Mouse (Mus musculus) lung, adult 2 months (tissue): ENCODE measurements around the gene Pnmal1. TPM values are rescaled to one million over a fixed set of nuclear protein-coding genes. Genes with fewer than 3 reads are reported as not detected.

Experiments used
- DNase-seq: peaks from one replicate; pipeline ENCODE4 v3.0.0; 2022
- H3K4me1 ChIP-seq: fragments of 200-500 bp; 2 replicates; pipeline ENCODE4 v1.6.1; 2011; ENCODE audit warnings: low read length; ENCODE audit not compliant: control insufficient read depth, insufficient read depth
- H3K4me3 ChIP-seq: fragments of 200-500 bp; replicated peaks from 2 replicates; pipeline ENCODE3; 2011; ENCODE audit warnings: low read depth, mild to moderate bottlenecking, control low read depth, low read length; ENCODE audit errors: extremely low read depth
- CTCF ChIP-seq: fragments of 200-500 bp; IDR thresholded peaks from 2 replicates; pipeline ENCODE4 v1.5.1; 2011; ENCODE audit warnings: mild to moderate bottlenecking, low read length, control low read depth; ENCODE audit not compliant: insufficient read depth
- POLR2A ChIP-seq: fragments of 200-500 bp; IDR thresholded peaks from 2 replicates; pipeline ENCODE4 v1.6.1; 2011; ENCODE audit warnings: low read depth, mild to moderate bottlenecking, control low read depth, low read length, borderline replicate concordance; ENCODE audit errors: extremely low read depth
- WGBS: fragments of 180-500 bp; shearing (Covaris S2); methylation state at CpG from one replicate; pipeline ENCODE4 v1.1.7; 2018; 5-methylcytosine and 5-hydroxymethylcytosine counted together
- polyA plus RNA-seq: library from polyadenylated mRNA; depleted of rRNA; stranded (reverse); fragments of >200 nt; gene quantifications from 2 replicates; pipeline ENCODE4 v1.2.3, GENCODE M21; 2012; rRNA removed

Gene Pnmal1
- polyA plus RNA-seq: not detected in 2 replicates

- no peak for DNase-seq
- H3K4me3 ChIP-seq: no peak within 1 kb of the TSS
- H3K4me1 ChIP-seq: no peaks in the 10 kb centered on the region
- TF ChIP-seq CTCF (no peak), POLR2A (no peak)
- 29% methylated on average over 17 of the region's 17 CpGs for WGBS
These were observed at the start of gene Pnmal1 for GRCm38 (mm10) chr7:16959539-16960187. Gene Pnmal1 (plus strand): TSS chr7:16959679.

- 26% methylated on average over 10 of the region's 10 CpGs for WGBS
- peaks cover 9% of the 10 kb centered on the region; the same call in 1 of the 2 replicates for H3K4me1 ChIP-seq
- TF ChIP-seq CTCF: no peak
- TF ChIP-seq POLR2A: no peak
- H3K4me3 ChIP-seq: no peak overlapping the region
- no peak for DNase-seq
These were observed 49.6 kb upstream of the Pnmal1 start for GRCm38 (mm10) chr7:16909909-16910308.

GRCm38 (mm10) chr7:16911904-16912303 is 47.6 kb upstream of the Pnmal1 start:
- TF ChIP-seq CTCF: no peak
- TF ChIP-seq POLR2A: no peak
- 90% methylated on average over 3 of the region's 3 CpGs for WGBS

GRCm38 (mm10) chr7:16912360-16912759 is 47.1 kb upstream of the Pnmal1 start:
- no peak for TF ChIP-seq CTCF
- 63% methylated on average over 6 of the region's 6 CpGs for WGBS
- Histone ChIP-seq H3K4me3 (no peak overlapping the region), H3K4me1 (0 out of 2 replicates have a peak, but pooled peaks cover 3% of the 10 kb centered on the region)
- no peak for DNase-seq

More at GRCm38 (mm10) chr7:16911904-16912303, 47.6 kb upstream of the Pnmal1 start:
- Histone ChIP-seq H3K4me3 (no peak overlapping the region), H3K4me1 (peaks cover 6% of the 10 kb centered on the region; the same call in 1 of the 2 replicates)
- DNase-seq: no peak

- peak; percentile 66 for DNase-seq
- Histone ChIP-seq H3K4me1 (no peaks in the 10 kb centered on the region), H3K4me3 (no peak overlapping the region)
- 0 out of 2 replicates have a peak, but pooled peaks have one; percentile 10 for TF ChIP-seq POLR2A
- peak; percentile 87 for TF ChIP-seq CTCF
- 27% methylated on average over 10 of the region's 10 CpGs for WGBS
These were observed 45.5 kb upstream of the Pnmal1 start for GRCm38 (mm10) chr7:16913806-16914452.

GRCm38 (mm10) chr7:16914453-16915343 is 44.8 kb upstream of the Pnmal1 start:
- DNase-seq: no peak
- H3K4me1 ChIP-seq: no peaks in the 10 kb centered on the region
- no peak for TF ChIP-seq CTCF
- no peak for TF ChIP-seq POLR2A
- 83% methylated on average over 18 of the region's 18 CpGs for WGBS
- H3K4me3 ChIP-seq: no peak overlapping the region

- no peaks in the 10 kb centered on the region for H3K4me1 ChIP-seq
- TF ChIP-seq CTCF (no peak), POLR2A (no peak)
- H3K4me3 ChIP-seq: no peak overlapping the region
- DNase-seq: no peak
- 85% methylated on average over 32 of the region's 32 CpGs for WGBS
These were observed 43.8 kb upstream of the Pnmal1 start for GRCm38 (mm10) chr7:16915461-16916340.

- WGBS: 70% methylated on average over 30 of the region's 30 CpGs
- no peak for TF ChIP-seq POLR2A
- TF ChIP-seq CTCF: no peak
- DNase-seq: no peak
- Histone ChIP-seq H3K4me1 (peaks cover 8% of the 10 kb centered on the region), H3K4me3 (no peak overlapping the region)
These were observed 42.9 kb upstream of the Pnmal1 start for GRCm38 (mm10) chr7:16916342-16917265.
